Mouse (Mus musculus): ENCODE measurements at regions not wholly inside any gene's neighbourhood (a gene's known extent, or its start where the extent isn't known, plus 50 kb on each side); places are given as distances from the start of the nearest gene placed in this dataset.

DNA sequence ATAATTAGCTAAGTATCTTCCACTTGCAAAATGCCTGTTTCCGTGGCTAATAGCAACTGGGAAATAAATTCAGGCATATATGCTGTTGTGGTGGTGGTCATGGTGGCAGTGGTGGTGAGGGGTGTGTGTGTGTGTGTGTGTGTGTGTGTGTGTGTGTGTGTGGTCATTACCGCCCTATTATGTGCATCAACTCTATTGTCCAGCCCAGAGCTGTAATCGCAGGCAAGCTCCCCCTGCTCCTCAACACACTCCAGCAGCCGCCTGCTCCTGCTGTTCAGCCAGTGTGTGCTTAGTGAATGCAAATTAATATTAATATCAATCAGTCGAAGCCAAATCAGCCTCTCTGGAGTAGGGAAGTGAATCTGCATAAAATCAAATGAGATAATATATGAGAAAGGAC is 152.9 kb upstream of the Zic3 start:
- no peaks in the 10 kb centered on the region for H3K36me3 ChIP-seq (replicated peaks)
- 0 out of 2 replicates have a peak overlapping the region, but pooled peaks have one; percentile 3 for H3K27ac ChIP-seq
- H3K9me3 ChIP-seq: no peaks in the 10 kb centered on the region
- H3K4me2 ChIP-seq: no peak overlapping the region
- peak; percentile 75 for ATAC-seq (replicated peaks)
- 39% methylated on average over 5 of the region's 5 CpGs for WGBS
- H3K4me1 ChIP-seq: no peaks in the 10 kb centered on the region
- no peaks in the 10 kb centered on the region for H3K27me3 ChIP-seq (replicated peaks)
- no peak overlapping the region for H3K4me3 ChIP-seq
- no peak overlapping the region for H3K9ac ChIP-seq

DNA sequence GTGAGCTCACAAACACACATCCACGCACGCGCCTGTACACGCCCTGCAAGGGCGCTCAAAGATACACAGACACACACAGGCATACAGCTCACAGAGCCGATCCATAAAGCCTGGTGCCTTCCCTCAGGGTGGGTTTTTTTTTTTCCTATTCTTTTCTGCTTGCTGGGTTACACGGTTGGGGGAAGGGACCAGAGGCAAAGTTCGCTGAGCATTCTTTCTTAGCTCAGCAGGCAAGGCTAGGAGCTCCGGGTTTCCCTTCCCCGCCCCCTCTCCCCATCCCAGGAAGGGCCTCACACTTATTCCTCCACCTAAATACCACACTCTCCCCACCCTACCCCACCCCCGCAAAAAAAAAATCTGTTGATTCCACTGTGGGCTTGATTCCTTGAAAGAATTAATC is 105.8 kb upstream of the Zic3 start:
- no peak overlapping the region for H3K9ac ChIP-seq
- WGBS: 28% methylated on average over 11 of the region's 11 CpGs
- H3K27ac ChIP-seq: no peak overlapping the region
- ATAC-seq (replicated peaks): peak; percentile 21; the same call in 1 of the 2 replicates
- H3K36me3 ChIP-seq (replicated peaks): no peaks in the 10 kb centered on the region
- H3K4me3 ChIP-seq: no peak overlapping the region
- H3K4me2 ChIP-seq: peak overlapping the region; percentile 31
- no peaks in the 10 kb centered on the region for H3K4me1 ChIP-seq
- H3K27me3 ChIP-seq (replicated peaks): no peaks in the 10 kb centered on the region; the same call in 1 of the 2 replicates
- no peaks in the 10 kb centered on the region for H3K9me3 ChIP-seq

DNA sequence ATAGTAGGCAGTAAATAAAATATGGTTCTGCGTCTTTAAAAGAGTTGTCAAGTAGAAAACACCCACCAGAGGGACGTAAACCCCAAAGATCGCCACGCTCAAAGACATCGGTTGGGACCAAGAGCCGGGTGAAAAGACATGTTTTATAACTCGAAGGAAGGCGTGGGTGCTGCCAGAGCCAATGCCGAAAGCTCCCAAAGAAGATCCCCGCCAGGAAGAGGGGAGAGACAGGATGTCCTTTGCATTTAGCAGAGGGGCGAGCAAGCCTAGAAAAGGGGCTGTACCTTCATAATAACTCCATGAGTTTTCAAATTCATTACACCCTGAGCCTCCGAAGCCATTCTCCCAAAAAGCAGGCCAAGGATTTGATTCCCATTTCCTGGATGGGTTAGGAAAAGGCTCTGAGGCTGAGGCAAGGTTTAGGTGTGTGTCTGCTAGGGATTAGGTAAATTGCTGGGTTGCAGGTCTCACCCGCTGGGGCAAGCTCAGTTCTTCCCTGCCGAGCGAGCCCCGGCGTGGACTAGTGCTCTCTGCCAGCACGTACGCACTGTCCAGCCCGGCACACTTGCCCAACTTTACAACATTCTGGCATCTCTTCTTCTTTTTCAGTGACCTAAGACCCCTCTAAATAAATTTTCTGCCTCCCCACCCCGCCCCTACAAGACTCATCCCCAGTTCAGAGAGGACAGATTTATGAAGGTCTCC is 104.9 kb upstream of the Zic3 start:
- Histone ChIP-seq H3K9me3 (no peaks in the 10 kb centered on the region), H3K4me2 (peak overlapping the region; percentile 31), H3K36me3 (replicated peaks) (no peaks in the 10 kb centered on the region), H3K9ac (no peak overlapping the region), H3K27me3 (replicated peaks) (no peaks in the 10 kb centered on the region; the same call in 1 of the 2 replicates), H3K4me3 (no peak overlapping the region), H3K27ac (no peak overlapping the region), H3K4me1 (no peaks in the 10 kb centered on the region)
- no peak for ATAC-seq (replicated peaks)
- WGBS: 22% methylated on average over 21 of the region's 21 CpGs

DNA sequence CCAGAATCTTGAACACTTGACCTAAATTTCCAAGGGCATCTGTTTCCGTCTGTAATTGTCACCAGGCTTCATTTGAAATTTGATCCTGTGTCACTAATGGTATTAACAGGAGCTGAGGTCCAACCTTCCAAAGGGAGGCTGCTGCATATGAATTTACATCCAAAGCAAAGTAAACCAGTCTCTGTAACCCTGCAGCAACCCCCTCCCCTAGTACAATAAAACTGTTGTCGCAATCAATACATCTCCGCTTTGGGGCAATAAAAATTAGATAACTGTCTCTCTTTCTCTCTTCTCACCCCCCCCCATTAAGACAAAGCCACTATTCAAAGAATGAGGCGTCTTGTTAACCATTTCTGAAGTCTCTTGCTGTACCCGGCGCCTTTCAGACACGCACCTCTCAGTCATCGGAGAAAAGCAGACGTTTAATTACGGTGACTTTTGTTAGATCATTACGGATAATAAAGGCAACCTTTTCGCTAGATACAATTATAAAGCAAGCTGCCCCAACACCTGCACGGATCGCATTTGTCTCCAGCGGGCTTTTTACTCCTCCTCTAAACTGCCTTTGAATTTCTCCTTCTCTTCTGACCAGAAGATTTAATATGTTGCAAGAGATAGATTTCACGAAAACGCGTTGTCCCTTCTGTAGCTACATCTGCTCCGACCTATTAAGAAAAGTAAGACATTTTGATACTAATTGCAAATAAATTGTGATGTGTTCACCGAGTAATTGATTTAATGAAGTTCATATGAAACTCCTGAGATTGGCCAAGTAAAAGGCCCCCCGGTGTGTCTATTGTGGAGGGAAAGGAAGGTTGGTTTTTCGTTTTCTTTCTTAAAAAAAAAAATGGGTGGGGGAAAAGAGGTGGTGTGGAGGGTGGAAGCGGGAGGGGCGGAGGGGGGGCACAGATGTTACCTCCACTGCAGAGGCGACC is 104.1 kb upstream of the Zic3 start:
- Histone ChIP-seq H3K36me3 (replicated peaks) (no peaks in the 10 kb centered on the region), H3K27ac (no peak overlapping the region), H3K4me2 (no peak overlapping the region), H3K27me3 (replicated peaks) (no peaks in the 10 kb centered on the region; the same call in 1 of the 2 replicates), H3K9ac (no peak overlapping the region), H3K9me3 (no peaks in the 10 kb centered on the region), H3K4me3 (no peak overlapping the region), H3K4me1 (no peaks in the 10 kb centered on the region)
- ATAC-seq (replicated peaks): no peak
- 26% methylated on average over 25 of the region's 25 CpGs for WGBS

DNA sequence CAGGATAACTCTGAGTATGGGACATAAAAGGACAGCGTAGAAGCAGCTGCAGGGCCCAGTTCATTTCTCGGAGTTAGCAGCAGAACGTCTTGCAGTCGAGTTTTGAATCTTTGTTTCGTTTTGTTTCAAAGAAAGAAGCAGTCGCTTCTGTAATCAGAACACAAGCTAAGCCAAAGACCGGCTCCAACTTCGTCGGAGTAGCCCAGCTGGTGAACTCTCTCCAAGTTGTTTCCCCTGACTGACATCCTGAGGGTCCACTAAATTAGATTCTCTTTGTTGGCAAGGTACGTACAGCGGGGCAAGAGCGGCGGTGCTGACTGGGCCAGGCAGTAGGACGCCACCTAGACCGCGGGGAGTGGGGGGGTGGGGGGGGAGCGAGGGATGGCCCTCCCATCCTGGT is 102.6 kb upstream of the Zic3 start:
- H3K27me3 ChIP-seq (replicated peaks): no peaks in the 10 kb centered on the region; the same call in 1 of the 2 replicates
- H3K27ac ChIP-seq: no peak overlapping the region
- H3K4me3 ChIP-seq: no peak overlapping the region

DNA sequence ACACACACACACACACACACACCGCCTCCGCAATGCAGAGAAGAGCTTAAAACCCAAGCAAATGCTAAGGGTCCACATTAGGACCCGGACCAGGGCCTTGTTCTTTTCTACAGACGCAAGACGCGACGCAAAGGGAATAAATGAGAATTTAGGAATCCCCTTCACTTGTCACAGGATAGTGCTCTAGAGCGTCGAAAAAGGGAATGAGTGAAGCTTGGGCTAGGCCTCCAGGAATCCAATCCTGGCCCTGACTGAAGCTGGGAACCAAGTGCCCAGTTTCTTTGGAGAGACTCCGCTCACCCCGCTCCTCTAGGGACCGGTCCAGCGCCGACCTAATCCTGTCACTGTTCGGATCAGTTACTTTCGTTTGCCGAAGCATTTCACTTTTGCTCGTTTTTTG is 102.1 kb upstream of the Zic3 start:
- Histone ChIP-seq H3K36me3 (replicated peaks) (no peaks in the 10 kb centered on the region), H3K9ac (no peak overlapping the region), H3K27ac (no peak overlapping the region), H3K4me3 (no peak overlapping the region), H3K4me1 (no peaks in the 10 kb centered on the region), H3K4me2 (peak overlapping the region; percentile 30), H3K27me3 (replicated peaks) (no peaks in the 10 kb centered on the region; the same call in 1 of the 2 replicates), H3K9me3 (no peaks in the 10 kb centered on the region)
- no peak for ATAC-seq (replicated peaks)
- 35% methylated on average over 18 of the region's 18 CpGs for WGBS

More for the DNA sequence above, 102.6 kb upstream of the Zic3 start:
- WGBS: 25% methylated on average over 17 of the region's 17 CpGs
- Histone ChIP-seq H3K9ac (no peak overlapping the region), H3K4me1 (no peaks in the 10 kb centered on the region), H3K9me3 (no peaks in the 10 kb centered on the region), H3K4me2 (peak overlapping the region; percentile 30), H3K36me3 (replicated peaks) (no peaks in the 10 kb centered on the region)
- ATAC-seq (replicated peaks): no peak

DNA sequence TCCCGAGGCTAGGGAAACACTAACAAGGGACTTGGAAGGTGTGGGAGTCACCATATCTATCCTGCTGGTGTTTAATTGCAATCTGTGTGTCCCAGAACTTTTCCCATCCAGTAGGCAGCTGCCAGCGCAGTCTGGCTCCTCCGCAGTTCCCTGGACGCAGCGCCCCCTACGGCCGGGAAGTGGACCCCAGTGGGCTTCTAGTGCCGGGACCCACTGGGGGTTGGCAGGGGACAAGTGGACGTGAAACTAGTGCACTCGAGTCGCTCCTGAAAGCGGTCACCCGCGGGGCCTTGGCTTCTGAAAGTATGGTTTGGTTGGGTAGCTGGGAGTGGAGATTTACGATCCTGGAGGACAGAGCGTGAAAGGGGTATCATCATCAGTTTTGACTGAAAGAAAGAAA is 101.2 kb upstream of the Zic3 start:
- Histone ChIP-seq H3K4me2 (peak overlapping the region; percentile 31), H3K27me3 (replicated peaks) (no peaks in the 10 kb centered on the region; the same call in 1 of the 2 replicates), H3K27ac (0 out of 2 replicates have a peak overlapping the region, but pooled peaks have one; percentile 34), H3K4me1 (no peaks in the 10 kb centered on the region), H3K4me3 (peak overlapping the region; percentile 12; the same call in 1 of the 2 replicates), H3K9me3 (no peaks in the 10 kb centered on the region), H3K36me3 (replicated peaks) (no peaks in the 10 kb centered on the region), H3K9ac (no peak overlapping the region)
- peak; percentile 22; the same call in 1 of the 2 replicates for ATAC-seq (replicated peaks)
- 23% methylated on average over 16 of the region's 16 CpGs for WGBS

DNA sequence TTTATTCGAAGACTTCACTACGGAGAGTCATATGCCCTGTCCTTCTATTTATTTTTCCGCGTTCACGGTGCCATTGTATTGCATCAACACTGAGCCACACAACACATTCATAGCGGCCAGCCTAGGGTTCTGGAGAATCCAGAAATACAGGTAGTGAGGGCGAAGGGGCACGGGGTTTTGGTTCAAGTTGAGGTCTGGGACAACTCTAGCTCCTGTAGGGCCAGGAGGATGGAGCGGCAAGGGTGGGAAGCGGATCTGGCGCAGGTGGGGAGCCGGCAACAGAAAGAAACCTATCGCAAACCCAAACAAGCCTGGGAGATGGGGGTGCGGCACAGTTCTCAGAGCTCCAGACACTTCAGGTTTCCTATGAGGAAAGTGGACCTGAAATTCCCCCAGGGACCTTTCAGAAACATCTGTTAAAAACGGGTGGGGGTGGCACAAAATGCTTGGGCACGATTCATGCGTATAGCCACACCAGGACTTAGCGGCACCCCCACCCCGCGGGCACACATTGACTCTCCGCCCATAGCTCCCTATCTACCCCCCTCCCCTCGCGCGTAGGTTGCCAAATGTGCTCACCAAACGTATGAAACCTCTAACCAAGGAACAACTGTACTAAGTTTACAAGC is 100.6 kb upstream of the Zic3 start:
- H3K9me3 ChIP-seq: no peaks in the 10 kb centered on the region
- no peak overlapping the region for H3K4me3 ChIP-seq
- H3K36me3 ChIP-seq (replicated peaks): no peaks in the 10 kb centered on the region
- no peaks in the 10 kb centered on the region for H3K4me1 ChIP-seq
- peak overlapping the region; percentile 31 for H3K4me2 ChIP-seq
- WGBS: 25% methylated on average over 25 of the region's 25 CpGs
- no peak overlapping the region for H3K27ac ChIP-seq
- ATAC-seq (replicated peaks): no peak
- H3K9ac ChIP-seq: no peak overlapping the region
- no peaks in the 10 kb centered on the region; the same call in 1 of the 2 replicates for H3K27me3 ChIP-seq (replicated peaks)

DNA sequence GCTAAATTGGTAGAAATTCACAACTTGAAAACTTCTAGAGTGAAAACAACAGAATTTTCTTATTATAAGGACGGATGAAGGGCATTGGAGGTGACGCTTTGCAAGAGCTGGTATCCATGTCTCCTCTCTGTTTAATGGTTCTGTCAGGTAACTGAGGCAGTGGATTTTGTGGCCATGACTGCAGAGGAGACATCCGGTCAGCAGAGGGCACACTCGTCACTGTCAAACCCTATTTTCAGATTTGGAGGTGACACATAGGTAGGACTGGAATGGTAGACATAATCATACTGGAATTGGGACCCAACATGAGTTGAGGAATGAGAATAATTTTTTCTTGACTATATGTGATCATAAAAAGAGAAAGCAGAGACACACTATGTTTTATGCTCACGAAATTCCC is 98.7 kb upstream of the Zic3 start:
- no peaks in the 10 kb centered on the region for H3K36me3 ChIP-seq (replicated peaks)
- H3K4me1 ChIP-seq: no peaks in the 10 kb centered on the region
- no peak overlapping the region for H3K27ac ChIP-seq
- H3K4me2 ChIP-seq: no peak overlapping the region
- 29% methylated on average over 5 of the region's 5 CpGs for WGBS
- H3K9me3 ChIP-seq: no peaks in the 10 kb centered on the region
- ATAC-seq (replicated peaks): no peak
- no peak overlapping the region for H3K4me3 ChIP-seq
- H3K9ac ChIP-seq: no peak overlapping the region
- H3K27me3 ChIP-seq (replicated peaks): no peaks in the 10 kb centered on the region; the same call in 1 of the 2 replicates

DNA sequence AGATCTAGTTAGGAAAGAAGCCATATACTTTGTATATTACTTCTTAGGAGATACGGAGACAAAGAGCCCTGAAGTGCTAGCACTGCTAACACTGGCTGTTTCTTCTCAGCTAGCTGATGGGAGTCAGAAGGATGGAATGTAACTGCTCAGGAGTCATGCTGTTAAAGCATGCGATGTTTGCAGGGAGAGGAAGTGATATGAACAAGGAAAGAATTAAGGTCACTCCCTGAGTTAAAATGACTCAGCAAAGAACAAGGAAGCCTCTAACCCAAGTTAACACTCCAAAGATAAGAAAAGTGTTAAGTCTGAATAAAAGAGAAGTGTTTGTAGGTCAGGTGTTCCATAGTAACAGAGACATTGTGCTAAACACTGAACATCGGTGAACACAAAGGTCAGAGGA is 86.9 kb upstream of the Zic3 start:
- Histone ChIP-seq H3K9me3 (no peaks in the 10 kb centered on the region), H3K4me3 (no peak overlapping the region), H3K36me3 (replicated peaks) (no peaks in the 10 kb centered on the region), H3K27ac (no peak overlapping the region), H3K9ac (no peak overlapping the region), H3K4me1 (no peaks in the 10 kb centered on the region), H3K27me3 (replicated peaks) (no peaks in the 10 kb centered on the region), H3K4me2 (no peak overlapping the region)
- whole genome bisulfite sequencing: 64% methylated on average over 3 of the region's 3 CpGs
- ATAC-seq (replicated peaks): no peak

DNA sequence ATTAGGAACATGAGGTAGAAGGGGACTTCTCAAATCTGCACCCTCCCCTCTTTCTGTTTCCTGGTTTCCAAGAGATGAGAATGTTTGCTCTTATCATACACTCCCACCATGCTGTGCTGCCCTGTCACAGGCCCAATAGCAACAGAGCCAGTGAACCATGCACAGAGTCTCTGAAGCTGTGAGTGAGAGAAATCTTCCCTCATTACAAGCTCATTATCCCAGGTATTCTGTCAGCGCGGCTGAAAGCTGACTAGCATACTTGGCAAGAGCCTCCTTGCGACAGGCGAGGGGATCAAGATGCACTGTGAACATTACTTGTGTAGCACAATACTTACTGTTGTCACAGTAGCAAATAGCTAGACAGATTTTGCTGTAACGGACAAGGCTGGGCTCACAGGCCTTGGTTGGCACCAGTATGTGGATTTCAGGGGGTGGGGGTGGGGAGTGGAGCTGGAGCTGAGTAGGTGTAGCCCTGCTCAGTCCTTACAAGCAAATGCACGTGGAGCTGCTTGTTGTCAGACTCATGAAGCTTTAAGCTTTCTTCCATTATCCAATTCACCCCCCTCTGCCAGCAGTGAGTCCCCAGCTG is 84.2 kb upstream of the Zic3 start:
- WGBS: 43% methylated on average over 6 of the region's 6 CpGs
- H3K4me1 ChIP-seq: no peaks in the 10 kb centered on the region
- no peaks in the 10 kb centered on the region for H3K36me3 ChIP-seq (replicated peaks)
- ATAC-seq (replicated peaks): no peak
- H3K9me3 ChIP-seq: no peaks in the 10 kb centered on the region
- no peak overlapping the region for H3K4me3 ChIP-seq
- H3K27ac ChIP-seq: no peak overlapping the region
- no peaks in the 10 kb centered on the region for H3K27me3 ChIP-seq (replicated peaks)
- no peak overlapping the region for H3K9ac ChIP-seq
- H3K4me2 ChIP-seq: no peak overlapping the region

DNA sequence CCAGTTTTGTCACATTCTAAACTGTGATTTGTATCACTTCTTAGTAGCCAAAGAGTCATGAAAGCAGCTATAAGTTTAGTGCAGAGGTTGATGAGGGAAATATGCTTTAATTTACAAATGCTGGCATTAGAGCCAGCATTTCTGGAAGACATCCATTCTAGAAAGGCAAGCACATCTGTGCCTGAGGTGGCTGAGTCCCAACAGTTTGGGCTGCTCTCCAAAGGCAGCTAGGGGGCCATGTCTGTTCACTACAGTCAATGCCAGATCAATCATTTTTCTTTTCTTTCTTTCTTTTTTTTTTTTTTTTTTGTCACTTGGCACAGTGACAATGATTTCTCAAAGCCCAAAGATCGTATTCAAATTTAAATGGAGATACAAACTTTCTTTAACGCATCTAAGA is 71.6 kb upstream of the Zic3 start:
- Histone ChIP-seq H3K9ac (no peak overlapping the region), H3K27me3 (replicated peaks) (no peaks in the 10 kb centered on the region), H3K9me3 (no peaks in the 10 kb centered on the region), H3K4me2 (no peak overlapping the region), H3K27ac (no peak overlapping the region), H3K4me3 (no peak overlapping the region), H3K36me3 (replicated peaks) (no peaks in the 10 kb centered on the region), H3K4me1 (no peaks in the 10 kb centered on the region)
- 58% methylated on average over 2 of the region's 2 CpGs for WGBS
- no peak for ATAC-seq (replicated peaks)
